Mouse (Mus musculus): ENCODE measurements around the gene Nebl. TPM values are rescaled to one million over a fixed set of nuclear protein-coding genes. Genes with fewer than 3 reads are reported as not detected.

Gene Nebl
- polyA plus RNA-seq, 1 experiment from 2014 or later, result 5.4 TPM

GRCm38 (mm10) chr2:17724405-17724804, 6.9 kb downstream of the Nebl start:
- H3K4me2 ChIP-seq (replicated peaks), result no peak overlapping the region
- ATAC-seq, result no peak
- no peak overlapping the region for H3K27ac ChIP-seq
- H3K9me3 ChIP-seq, result no peaks in the 10 kb centered on the region
- H3K27me3 ChIP-seq, result peaks cover 37% of the 10 kb centered on the region
- H3K4me3 ChIP-seq (replicated peaks), result no peak overlapping the region
- no peak overlapping the region for H3K9ac ChIP-seq (replicated peaks)
- H3K36me3 ChIP-seq, result no peaks in the 10 kb centered on the region
- 59% methylated on average over 5 of the region's 5 CpGs for WGBS
- H3K4me1 ChIP-seq (replicated peaks), result peaks cover 15% of the 10 kb centered on the region

- Histone ChIP-seq H3K27ac (no peak overlapping the region), H3K4me3 (replicated peaks) (no peak overlapping the region), H3K9me3 (no peaks in the 10 kb centered on the region), H3K9ac (replicated peaks) (no peak overlapping the region), H3K36me3 (no peaks in the 10 kb centered on the region), H3K4me1 (replicated peaks) (peaks cover 15% of the 10 kb centered on the region), H3K4me2 (replicated peaks) (no peak overlapping the region), H3K27me3 (peaks cover 27% of the 10 kb centered on the region)
- no peak for ATAC-seq
- 80% methylated on average over 12 of the region's 12 CpGs for whole genome bisulfite sequencing
Measured at GRCm38 (mm10) chr2:17723268-17724019, 7.8 kb downstream of the Nebl start.

- no peak overlapping the region for H3K9ac ChIP-seq (replicated peaks)
- H3K36me3 ChIP-seq, result no peaks in the 10 kb centered on the region
- peaks cover 15% of the 10 kb centered on the region for H3K4me1 ChIP-seq (replicated peaks)
- no peak overlapping the region for H3K4me3 ChIP-seq (replicated peaks)
- H3K27ac ChIP-seq, result no peak overlapping the region; the same call in 1 of the 2 replicates
- H3K9me3 ChIP-seq, result no peaks in the 10 kb centered on the region
- no peak overlapping the region for H3K4me2 ChIP-seq (replicated peaks)
- ATAC-seq, result peak; percentile 64
- H3K27me3 ChIP-seq, result 0 out of 2 replicates have a peak, but pooled peaks cover 10% of the 10 kb centered on the region
- 53% methylated on average over 6 of the region's 6 CpGs for WGBS
Measured at GRCm38 (mm10) chr2:17721177-17721715, 10.0 kb downstream of the Nebl start.

- Histone ChIP-seq H3K9me3 (no peaks in the 10 kb centered on the region), H3K27ac (no peak overlapping the region), H3K4me3 (replicated peaks) (no peak overlapping the region), H3K27me3 (0 out of 2 replicates have a peak, but pooled peaks cover 7% of the 10 kb centered on the region), H3K4me1 (replicated peaks) (peaks cover 11% of the 10 kb centered on the region; the same call in 1 of the 2 replicates), H3K4me2 (replicated peaks) (no peak overlapping the region), H3K36me3 (no peaks in the 10 kb centered on the region), H3K9ac (replicated peaks) (no peak overlapping the region)
- ATAC-seq, result no peak
- 84% methylated on average over 1 of the region's 1 CpGs for whole genome bisulfite sequencing
Measured at GRCm38 (mm10) chr2:17718281-17718680, 13.0 kb downstream of the Nebl start.

GRCm38 (mm10) chr2:17717200-17717599, 14.1 kb downstream of the Nebl start:
- Histone ChIP-seq H3K27ac (no peak overlapping the region), H3K4me1 (replicated peaks) (peaks cover 11% of the 10 kb centered on the region; the same call in 1 of the 2 replicates), H3K4me2 (replicated peaks) (no peak overlapping the region), H3K9me3 (no peaks in the 10 kb centered on the region), H3K9ac (replicated peaks) (no peak overlapping the region), H3K27me3 (0 out of 2 replicates have a peak, but pooled peaks cover 4% of the 10 kb centered on the region), H3K4me3 (replicated peaks) (no peak overlapping the region), H3K36me3 (no peaks in the 10 kb centered on the region)
- ATAC-seq, result no peak
- WGBS, result 64% methylated on average over 2 of the region's 2 CpGs

- H3K4me2 ChIP-seq (replicated peaks), result no peak overlapping the region
- no peaks in the 10 kb centered on the region for H3K27me3 ChIP-seq
- peak; percentile 48; the same call in 1 of the 2 replicates for ATAC-seq
- no peaks in the 10 kb centered on the region for H3K36me3 ChIP-seq
- WGBS, result 80% methylated on average over 9 of the region's 9 CpGs
- H3K4me1 ChIP-seq (replicated peaks), result no peaks in the 10 kb centered on the region
- no peak overlapping the region for H3K9ac ChIP-seq (replicated peaks)
- peaks cover 4% of the 10 kb centered on the region; the same call in 1 of the 2 replicates for H3K9me3 ChIP-seq
- H3K27ac ChIP-seq, result no peak overlapping the region
- no peak overlapping the region for H3K4me3 ChIP-seq (replicated peaks)
Measured at GRCm38 (mm10) chr2:17715149-17715767, 16.0 kb downstream of the Nebl start.

- ATAC-seq, result no peak
- H3K27ac ChIP-seq, result no peak overlapping the region
- WGBS, result 67% methylated on average over 14 of the region's 14 CpGs
- H3K9me3 ChIP-seq, result peaks cover 4% of the 10 kb centered on the region; the same call in 1 of the 2 replicates
- H3K4me1 ChIP-seq (replicated peaks), result no peaks in the 10 kb centered on the region
- no peak overlapping the region for H3K4me2 ChIP-seq (replicated peaks)
- H3K36me3 ChIP-seq, result no peaks in the 10 kb centered on the region
- H3K4me3 ChIP-seq (replicated peaks), result no peak overlapping the region
- no peak overlapping the region for H3K9ac ChIP-seq (replicated peaks)
- no peaks in the 10 kb centered on the region for H3K27me3 ChIP-seq
Measured at GRCm38 (mm10) chr2:17714661-17715060, 16.6 kb downstream of the Nebl start.

- Histone ChIP-seq H3K4me3 (replicated peaks) (no peak overlapping the region), H3K36me3 (no peaks in the 10 kb centered on the region), H3K4me1 (replicated peaks) (no peaks in the 10 kb centered on the region), H3K9ac (replicated peaks) (no peak overlapping the region), H3K4me2 (replicated peaks) (no peak overlapping the region), H3K9me3 (peaks cover 4% of the 10 kb centered on the region; the same call in 1 of the 2 replicates), H3K27ac (no peak overlapping the region), H3K27me3 (no peaks in the 10 kb centered on the region)
- WGBS, result 70% methylated on average over 4 of the region's 4 CpGs
- no peak for ATAC-seq
Measured at GRCm38 (mm10) chr2:17714124-17714523, 17.1 kb downstream of the Nebl start.

- no peak overlapping the region for H3K4me2 ChIP-seq (replicated peaks)
- H3K36me3 ChIP-seq, result no peaks in the 10 kb centered on the region
- H3K4me3 ChIP-seq (replicated peaks), result no peak overlapping the region
- no peak overlapping the region for H3K27ac ChIP-seq
- no peak overlapping the region for H3K9ac ChIP-seq (replicated peaks)
- no peaks in the 10 kb centered on the region for H3K4me1 ChIP-seq (replicated peaks)
- 85% methylated on average over 5 of the region's 5 CpGs for WGBS
- ATAC-seq, result no peak
- H3K27me3 ChIP-seq, result no peaks in the 10 kb centered on the region
- peaks cover 4% of the 10 kb centered on the region; the same call in 1 of the 2 replicates for H3K9me3 ChIP-seq
Measured at GRCm38 (mm10) chr2:17711216-17711615, 20.0 kb downstream of the Nebl start.

GRCm38 (mm10) chr2:17710083-17710482, 21.2 kb downstream of the Nebl start:
- no peaks in the 10 kb centered on the region for H3K36me3 ChIP-seq
- H3K27me3 ChIP-seq, result no peaks in the 10 kb centered on the region
- no peaks in the 10 kb centered on the region for H3K4me1 ChIP-seq (replicated peaks)
- no peak for ATAC-seq
- H3K9ac ChIP-seq (replicated peaks), result no peak overlapping the region
- H3K4me2 ChIP-seq (replicated peaks), result no peak overlapping the region
- no peak overlapping the region for H3K27ac ChIP-seq
- no peak overlapping the region for H3K4me3 ChIP-seq (replicated peaks)
- WGBS, result 60% methylated on average over 2 of the region's 2 CpGs
- H3K9me3 ChIP-seq, result peaks cover 4% of the 10 kb centered on the region; the same call in 1 of the 2 replicates

GRCm38 (mm10) chr2:17705964-17706363, 25.3 kb downstream of the Nebl start:
- H3K27me3 ChIP-seq, result no peaks in the 10 kb centered on the region
- no peak for ATAC-seq
- peaks cover 12% of the 10 kb centered on the region; the same call in 1 of the 2 replicates for H3K4me1 ChIP-seq (replicated peaks)
- 87% methylated on average over 5 of the region's 5 CpGs for WGBS
- no peak overlapping the region for H3K9ac ChIP-seq (replicated peaks)
- no peak overlapping the region for H3K4me3 ChIP-seq (replicated peaks)
- no peak overlapping the region for H3K27ac ChIP-seq
- H3K36me3 ChIP-seq, result no peaks in the 10 kb centered on the region
- H3K9me3 ChIP-seq, result 0 out of 2 replicates have a peak, but pooled peaks cover under 1% of the 10 kb centered on the region
- no peak overlapping the region for H3K4me2 ChIP-seq (replicated peaks)

- Histone ChIP-seq H3K4me3 (replicated peaks) (no peak overlapping the region), H3K36me3 (no peaks in the 10 kb centered on the region), H3K4me2 (replicated peaks) (no peak overlapping the region), H3K9ac (replicated peaks) (no peak overlapping the region), H3K27ac (no peak overlapping the region), H3K4me1 (replicated peaks) (peaks cover 12% of the 10 kb centered on the region; the same call in 1 of the 2 replicates), H3K9me3 (no peaks in the 10 kb centered on the region), H3K27me3 (no peaks in the 10 kb centered on the region)
- 65% methylated on average over 3 of the region's 3 CpGs for WGBS
- ATAC-seq, result no peak
Measured at GRCm38 (mm10) chr2:17705426-17705825, 25.8 kb downstream of the Nebl start.

All from midbrain, embryonic 13.5 days (tissue).